Mouse (Mus musculus): ENCODE results near the gene Mef2b.

DNA sequence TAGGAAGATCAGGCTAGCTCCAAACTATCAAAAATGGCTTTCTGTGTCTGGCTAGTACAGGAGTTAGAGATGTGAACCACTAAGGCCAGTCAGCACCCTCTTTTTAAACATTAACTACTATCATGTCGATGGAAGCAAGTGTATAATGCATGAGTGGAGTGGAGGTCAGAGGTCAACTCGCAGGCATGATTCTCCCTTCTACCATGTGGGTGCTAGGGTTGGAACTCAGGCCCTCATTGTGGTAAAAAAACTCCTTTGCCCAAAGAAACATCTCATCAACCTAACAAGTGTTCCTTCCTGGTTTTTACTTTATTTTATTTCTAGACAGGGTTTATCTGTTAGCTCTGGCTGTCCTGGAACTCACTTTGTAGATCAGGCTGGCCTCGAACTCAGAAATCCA is 31.2 kb downstream of the Mef2b start:
- TF ChIP-seq CTCF (IDR thresholded peaks at IDR 0.05; ENCODE audit: low read depth) = no peak
- no peak for TF ChIP-seq EP300 (optimal IDR thresholded peaks at IDR 0.05)

All from stomach, postnatal 0 days (tissue).